Mouse (Mus musculus) stomach, postnatal 0 days (tissue): ENCODE measurements around the gene Ak8.

Source experiments
- CTCF ChIP-seq: IDR thresholded peaks from 2 replicates; pipeline ENCODE4 v1.5.1; 2016; ENCODE audit warnings: antibody characterized with exemption, low read depth, mild to moderate bottlenecking, moderate library complexity
- EP300 ChIP-seq: optimal IDR thresholded peaks from 2 replicates; pipeline ENCODE3; 2016; ENCODE audit warnings: antibody characterized with exemption

DNA sequence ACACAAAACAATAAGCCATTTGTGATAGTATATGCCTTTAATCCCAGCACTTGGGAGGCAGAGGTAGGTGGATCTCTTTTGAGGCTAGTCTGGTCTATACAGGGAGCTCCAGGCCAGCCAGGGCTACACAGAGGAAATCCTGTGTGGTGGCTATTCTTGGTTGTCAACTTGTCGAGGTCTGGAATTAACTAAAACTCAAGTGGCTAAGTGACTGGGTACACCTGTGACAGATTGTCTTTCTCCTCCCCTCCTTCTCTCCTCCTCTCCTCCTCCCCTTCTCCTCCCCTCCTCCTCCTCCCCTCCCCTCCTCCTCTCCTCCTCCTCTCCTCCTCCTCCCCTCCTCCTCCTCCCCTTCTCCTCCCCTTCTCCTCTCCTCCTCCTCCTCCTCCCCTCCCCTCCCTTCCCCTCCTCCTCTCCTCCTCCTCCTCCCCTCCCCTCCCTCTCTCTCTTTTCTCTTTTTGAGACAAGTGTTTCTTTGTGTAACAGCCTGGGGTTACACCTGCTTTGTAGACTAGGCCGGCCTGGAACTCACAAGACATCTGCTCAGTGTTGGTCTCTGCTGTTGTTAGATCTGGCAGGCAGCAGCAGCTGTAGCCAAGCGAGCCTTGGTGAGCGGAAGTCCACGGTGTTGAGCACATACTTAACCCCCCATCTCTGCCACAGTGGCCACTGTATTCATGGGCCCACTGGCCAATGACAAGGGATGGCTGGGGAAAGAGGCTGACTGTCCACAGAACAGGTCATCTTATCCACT is 110.5 kb downstream of the Ak8 start:
- TF ChIP-seq CTCF (no peak), EP300 (no peak)
